In the genomic region with DNA sequence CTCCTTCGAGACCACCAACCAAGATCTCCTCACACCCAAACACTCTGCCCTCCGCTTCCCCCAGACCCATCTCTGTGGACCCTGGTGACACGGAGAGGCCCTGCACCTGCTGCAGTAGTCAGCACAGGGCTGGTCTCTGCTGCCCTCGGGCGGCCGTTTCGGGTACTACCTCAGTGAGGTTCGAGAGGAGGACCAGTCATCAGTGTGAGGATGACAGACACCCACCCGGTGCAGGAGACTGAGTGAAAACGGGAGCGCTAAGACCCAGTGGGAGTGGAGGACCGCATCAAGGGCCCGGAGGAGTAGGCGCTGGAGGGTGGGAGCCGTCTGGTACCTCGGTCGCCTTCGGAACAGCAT, we compare ENCODE assay signal across 1 mouse cellular context.
TF ChIP-seq lines count a peak whose summit lies in the region.

No protein-coding gene starts in this region.

TF ChIP-seq in MEL, 35 proteins besides CTCF, POLR2A, EP300 and RAD21:
- TF ChIP-seq POLR2AphosphoS2 (IDR thresholded peaks at IDR 0.05; ENCODE audit: low read length) (no peak), JUND (IDR thresholded peaks at IDR 0.05; ENCODE audit: low read depth, low read length) (no peak), ZMIZ1 (IDR thresholded peaks at IDR 0.05; ENCODE audit: low read depth, low read length) (no peak), MEF2A (IDR thresholded peaks at IDR 0.05; ENCODE audit: extremely low read depth, insufficient replicate concordance, low read depth, low read length, poor library complexity, severe bottlenecking) (no peak), SMC3 (IDR thresholded peaks at IDR 0.05; ENCODE audit: low read depth, low read length) (peak; percentile 92), E2F4 (IDR thresholded peaks at IDR 0.05; ENCODE audit: borderline replicate concordance, low read depth, low read length) (no peak), BHLHE40 (IDR thresholded peaks at IDR 0.05; ENCODE audit: borderline replicate concordance, low read depth, low read length) (0 out of 2 replicates have a peak, but pooled peaks have one; percentile 18), MXI1 (IDR thresholded peaks at IDR 0.05; ENCODE audit: low read depth, low read length) (0 out of 2 replicates have a peak, but pooled peaks have one; percentile 4), GATA1 (IDR thresholded peaks at IDR 0.05; ENCODE audit: low read depth, low read length) (no peak), ELF1 (IDR thresholded peaks at IDR 0.05; ENCODE audit: low read depth, low read length) (peak; percentile 42; the same call in 1 of the 2 replicates), ETS1 (IDR thresholded peaks at IDR 0.05; ENCODE audit: low read depth, low read length) (no peak), RCOR1 (IDR thresholded peaks at IDR 0.05; ENCODE audit: low read depth, low read length) (no peak), ZKSCAN1 (IDR thresholded peaks at IDR 0.05; ENCODE audit: low read depth, low read length) (no peak), HCFC1 (IDR thresholded peaks at IDR 0.05; ENCODE audit: low read depth, low read length) (no peak), CHD2 (IDR thresholded peaks at IDR 0.05; ENCODE audit: low read length) (no peak), ZNF384 (IDR thresholded peaks at IDR 0.05; ENCODE audit: low read depth, low read length) (peak; percentile 41), SIN3A (IDR thresholded peaks at IDR 0.05; ENCODE audit: low read length) (no peak), USF2 (IDR thresholded peaks at IDR 0.05; ENCODE audit: borderline replicate concordance in 1 of 2, insufficient read depth in 1 of 2, low read depth in 1 of 2, low read length in 2 of 2) (no peak), MAX (IDR thresholded peaks at IDR 0.05; ENCODE audit: low read length) (no peak; the same call in 1 of the 2 replicates), NELFE (IDR thresholded peaks at IDR 0.05; ENCODE audit: low read depth, low read length) (no peak), TBP (IDR thresholded peaks at IDR 0.05; ENCODE audit: low read depth, low read length) (no peak), MYB (IDR thresholded peaks at IDR 0.05; ENCODE audit: low read depth, low read length) (no peak), MAZ (IDR thresholded peaks at IDR 0.05; ENCODE audit: low read depth, low read length) (no peak), CHD1 (IDR thresholded peaks at IDR 0.05; ENCODE audit: low read depth, low read length) (no peak), USF1 (IDR thresholded peaks at IDR 0.05; ENCODE audit: low read depth, low read length) (no peak), NRF1 (IDR thresholded peaks at IDR 0.05; ENCODE audit: insufficient read depth, low read depth, low read length, poor library complexity, severe bottlenecking) (no peak), GABPA (IDR thresholded peaks at IDR 0.05; ENCODE audit: low read depth, low read length) (no peak), ZC3H11A (IDR thresholded peaks at IDR 0.05; ENCODE audit: low read depth, low read length) (peak; percentile 77), TAL1 (IDR thresholded peaks at IDR 0.05; ENCODE audit: low read length) (no peak), MYC (IDR thresholded peaks at IDR 0.05; ENCODE audit: low read depth, low read length) (no peak; the same call in 1 of the 2 replicates), KAT2A (conservative IDR thresholded peaks at IDR 0.05; ENCODE audit: low read depth, low read length) (no peak), TCF12 (IDR thresholded peaks at IDR 0.05; ENCODE audit: low read depth, low read length) (0 out of 2 replicates have a peak, but pooled peaks have one; percentile 7), MAFK (IDR thresholded peaks at IDR 0.05; ENCODE audit: borderline replicate concordance, low read depth, low read length) (no peak), UBTF (IDR thresholded peaks at IDR 0.05; ENCODE audit: borderline replicate concordance, insufficient read depth, low read depth, low read length) (no peak), POLR2AphosphoS5 (IDR thresholded peaks at IDR 0.05; ENCODE audit: borderline replicate concordance, low read depth, low read length) (no peak)
TF ChIP-seq in MEL: peak in this region for 7.
